Mouse (Mus musculus) megakaryocyte, embryonic 14.5 days (primary cell): ENCODE data around the gene Rhd.

Source experiments
- FLI1 ChIP-seq: IDR thresholded peaks from 2 replicates; pipeline ENCODE4 v1.6.1; 2012; ENCODE audit warnings: low read length, inconsistent platforms, mixed read lengths
- GATA1 ChIP-seq: IDR thresholded peaks from 3 replicates; pipeline ENCODE4 v1.6.1; 2012; ENCODE audit warnings: mixed read lengths, low read length, inconsistent platforms, borderline replicate concordance

DNA sequence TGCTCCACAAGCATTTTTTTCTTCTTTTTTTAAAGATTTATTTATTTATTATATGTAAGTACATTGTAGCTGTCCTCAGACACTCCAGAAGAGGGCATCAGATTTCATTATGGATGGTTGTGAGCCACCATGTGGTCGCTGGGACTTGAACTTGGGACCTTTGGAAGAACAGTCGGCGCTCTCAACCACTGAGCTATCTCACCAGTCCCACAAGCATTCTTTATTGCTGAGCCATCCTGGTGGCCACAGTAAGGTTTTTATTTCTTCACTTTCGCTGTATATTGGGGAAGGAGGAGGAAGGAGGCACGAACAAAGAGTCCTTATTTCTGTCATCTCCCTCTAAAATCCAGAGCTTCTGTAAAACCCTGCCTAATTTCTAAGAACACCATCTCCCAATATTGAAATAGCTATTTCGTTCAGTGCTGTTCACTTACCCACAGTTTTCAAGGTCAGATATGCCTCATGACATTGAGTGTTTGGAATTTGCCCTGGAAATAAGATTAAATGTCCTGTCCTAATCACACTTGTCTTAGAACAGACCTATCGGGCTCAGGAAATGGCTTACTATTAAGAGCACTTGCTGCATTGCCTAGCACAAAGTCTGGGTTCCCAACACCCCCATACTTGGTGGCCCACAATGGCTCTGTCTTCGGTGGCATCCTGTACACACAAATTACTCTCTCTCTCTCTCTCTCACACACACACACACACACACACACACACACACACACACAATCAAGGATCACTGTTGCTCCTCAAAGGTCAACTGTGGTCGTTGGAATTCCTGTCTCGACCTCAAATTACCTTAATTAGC is 58.0 kb downstream of the Rhd start:
- TF ChIP-seq GATA1 (no peak), FLI1 (no peak)
